Mouse (Mus musculus): ENCODE data around the gene Copb1. TPM values are rescaled to one million over a fixed set of nuclear protein-coding genes. Genes with fewer than 3 reads are reported as not detected.

Gene Copb1
- polyA plus RNA-seq, 1 experiment from 2014 or later: 90.5 TPM

GRCm38 (mm10) chr7:114181391-114181790 is 73.1 kb downstream of the Copb1 start:
- H3K27ac ChIP-seq: no peak overlapping the region
- 42% methylated on average over 5 of the region's 5 CpGs for WGBS
- peak; percentile 17 for DNase-seq (ENCODE audit: low spot score)
- H3K9me3 ChIP-seq: no peaks in the 10 kb centered on the region
- H3K4me3 ChIP-seq: no peak overlapping the region
- peaks cover 10% of the 10 kb centered on the region; the same call in 1 of the 2 replicates for H3K4me1 ChIP-seq (replicated peaks)
- no peaks in the 10 kb centered on the region for H3K27me3 ChIP-seq (ENCODE audit: insufficient read depth, poor library complexity, severe bottlenecking)
- no peaks in the 10 kb centered on the region for H3K36me3 ChIP-seq

- WGBS: 76% methylated on average over 2 of the region's 2 CpGs
- H3K4me3 ChIP-seq: no peak overlapping the region
- H3K36me3 ChIP-seq: no peaks in the 10 kb centered on the region
- H3K4me1 ChIP-seq (replicated peaks): peaks cover 4% of the 10 kb centered on the region
- no peaks in the 10 kb centered on the region for H3K27me3 ChIP-seq (ENCODE audit: insufficient read depth, poor library complexity, severe bottlenecking)
- H3K27ac ChIP-seq: no peak overlapping the region
- no peaks in the 10 kb centered on the region for H3K9me3 ChIP-seq
- DNase-seq (ENCODE audit: low spot score): no peak
These were observed 77.9 kb downstream of the Copb1 start for GRCm38 (mm10) chr7:114176588-114176987.

DNA sequence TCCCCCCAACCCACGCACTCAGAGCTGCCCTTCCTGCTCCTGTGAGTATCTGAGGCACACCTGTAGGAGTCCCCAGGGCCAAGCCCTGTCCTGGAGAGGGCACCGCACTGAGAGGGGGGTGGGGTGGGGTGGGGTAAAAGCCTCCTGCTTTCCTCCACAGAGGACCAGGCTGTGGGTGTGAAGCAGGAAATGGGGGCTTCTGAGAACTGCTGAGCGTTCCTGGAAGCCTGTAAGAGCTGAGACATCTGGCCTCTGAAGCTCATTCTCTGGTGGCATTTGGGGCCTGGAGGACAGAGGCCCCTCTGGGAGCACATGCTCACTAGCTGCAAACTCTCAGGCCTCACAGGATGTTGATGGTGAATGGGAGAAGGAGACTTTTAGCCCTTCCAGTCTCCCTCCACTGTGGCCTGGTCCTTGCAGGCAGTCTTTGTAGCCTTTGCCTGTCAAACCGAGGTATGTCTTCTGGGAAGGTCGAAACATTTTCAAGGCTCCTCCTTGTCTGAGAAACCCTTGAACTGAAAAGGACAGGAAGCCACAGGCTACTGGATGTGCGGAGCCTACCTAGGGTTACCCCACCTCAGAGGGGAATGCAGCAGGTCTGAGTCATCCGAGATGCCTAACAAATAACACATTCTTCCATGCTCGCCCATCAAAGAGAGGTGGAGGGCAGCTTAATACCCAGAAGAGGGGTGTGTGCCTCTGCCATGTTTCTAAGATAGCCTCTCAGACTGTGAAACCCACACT is 83.0 kb downstream of the Copb1 start:
- 0 out of 2 replicates have a peak overlapping the region, but pooled peaks have one; percentile 12 for H3K27ac ChIP-seq
- WGBS: 58% methylated on average over 8 of the region's 8 CpGs

DNA sequence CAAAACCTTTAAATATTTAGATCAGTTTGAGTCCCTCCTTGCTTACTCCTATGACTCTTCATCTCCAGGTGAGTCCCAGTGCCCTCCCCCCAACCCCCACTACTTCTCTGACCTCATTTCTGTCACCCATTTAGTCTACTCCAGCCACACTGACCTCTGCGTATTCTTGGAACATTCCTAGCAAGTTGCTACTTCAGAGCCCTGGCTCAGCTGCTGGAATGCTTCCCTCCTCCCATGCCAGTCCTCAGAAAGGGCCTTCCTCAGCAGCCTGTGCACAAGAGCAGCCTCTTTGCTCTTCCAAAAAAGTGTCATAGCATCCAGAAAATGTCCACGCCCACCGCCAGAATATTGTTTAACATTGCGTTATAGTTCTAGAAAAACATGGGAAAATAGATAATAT is 84.5 kb downstream of the Copb1 start:
- Histone ChIP-seq H3K9me3 (no peaks in the 10 kb centered on the region), H3K27me3 (ENCODE audit: insufficient read depth, poor library complexity, severe bottlenecking) (no peaks in the 10 kb centered on the region), H3K36me3 (no peaks in the 10 kb centered on the region), H3K4me1 (replicated peaks) (peaks cover 7% of the 10 kb centered on the region), H3K27ac (no peak overlapping the region), H3K4me3 (no peak overlapping the region)
- WGBS: 93% methylated on average over 4 of the region's 4 CpGs
- no peak for DNase-seq (ENCODE audit: low spot score)

More for the DNA sequence above, 83.0 kb downstream of the Copb1 start:
- DNase-seq (ENCODE audit: low spot score): no peak
- Histone ChIP-seq H3K27me3 (ENCODE audit: insufficient read depth, poor library complexity, severe bottlenecking) (no peaks in the 10 kb centered on the region), H3K4me1 (replicated peaks) (peaks cover 7% of the 10 kb centered on the region), H3K9me3 (no peaks in the 10 kb centered on the region), H3K36me3 (no peaks in the 10 kb centered on the region), H3K4me3 (no peak overlapping the region)

GRCm38 (mm10) chr7:114169381-114169780 is 85.1 kb downstream of the Copb1 start:
- Histone ChIP-seq H3K4me3 (no peak overlapping the region), H3K27me3 (ENCODE audit: insufficient read depth, poor library complexity, severe bottlenecking) (no peaks in the 10 kb centered on the region), H3K36me3 (no peaks in the 10 kb centered on the region), H3K9me3 (no peaks in the 10 kb centered on the region), H3K4me1 (replicated peaks) (peaks cover 7% of the 10 kb centered on the region), H3K27ac (peak overlapping the region; percentile 8; the same call in 1 of the 2 replicates)
- 70% methylated on average over 2 of the region's 2 CpGs for WGBS
- no peak for DNase-seq (ENCODE audit: low spot score)

Other genes starting within 250 kb of the Copb1 start
- gene Rras2, start 136.9 kb downstream of the Copb1 start, polyA plus RNA-seq (2016; fragmentation: Nextera tagmentation; extraction: Ambion mirVana): 21.0 and 27.3 TPM in 2 replicates
- gene Psma1, start 21.4 kb upstream of the Copb1 start, polyA plus RNA-seq (2016; fragmentation: Nextera tagmentation; extraction: Ambion mirVana): 481 and 500 TPM in 2 replicates
- 7.4 and 7.7 TPM in 2 replicates for gene Pde3b, start 160.6 kb upstream of the Copb1 start, polyA plus RNA-seq (2016; fragmentation: Nextera tagmentation; extraction: Ambion mirVana)